Mouse (Mus musculus): ENCODE measurements around the gene Gatd1. TPM values are rescaled to one million over a fixed set of nuclear protein-coding genes. Genes with fewer than 3 reads are reported as not detected.
"Not testable (repeated sequence)": the region's sequence is repeated elsewhere in the genome, so short reads cannot be mapped to it uniquely, and the experiment has no call there.

Gene Gatd1
- total RNA-seq (2022) = 1 to 10 TPM; 6.5 to 9.8 (median 7.8) TPM

DNA sequence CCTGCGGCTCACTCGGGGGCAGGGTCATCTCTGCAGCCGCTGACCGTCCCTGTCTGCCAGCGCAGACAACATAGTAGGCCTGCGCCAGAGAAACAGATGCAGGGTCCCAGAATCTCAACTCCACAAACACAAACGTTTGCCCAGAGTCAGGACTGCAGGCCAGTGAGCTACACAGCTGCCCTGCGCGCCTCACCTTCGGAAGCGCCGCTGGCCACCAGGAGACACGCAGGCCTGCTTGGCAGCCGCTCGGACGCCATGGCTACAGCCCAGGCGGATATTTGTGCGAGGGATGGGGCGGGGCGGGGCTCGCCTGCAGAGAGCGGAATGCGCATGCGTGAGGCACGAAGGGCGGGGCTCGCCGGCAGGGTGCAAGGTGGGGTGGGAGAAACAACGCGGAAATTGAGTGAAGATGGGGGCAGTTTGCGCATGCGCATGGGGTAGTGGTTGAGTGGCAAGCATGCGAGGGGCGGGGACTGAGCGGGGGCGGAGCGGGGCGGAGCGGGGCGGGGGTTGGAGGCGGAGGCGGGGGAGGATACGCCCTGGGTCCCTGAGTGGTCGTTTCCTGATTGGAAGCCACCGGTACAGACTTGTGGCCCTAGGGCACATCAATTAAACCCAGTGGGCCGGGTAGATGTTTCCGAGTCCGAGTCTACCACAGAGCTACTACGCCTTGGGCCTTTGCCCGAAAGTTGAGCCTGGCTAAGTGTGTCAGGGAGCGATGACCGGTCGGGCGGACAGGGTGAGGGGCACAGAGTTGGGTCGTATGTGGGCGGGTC, at the start of gene Gatd1:
TSS of gene Gatd1 (minus strand) at position 328 of the 776 bp plus-strand sequence.
- peak; percentile 95 to 99 for DNase-seq (ENCODE audit: low spot score in 2 of 2)

DNA sequence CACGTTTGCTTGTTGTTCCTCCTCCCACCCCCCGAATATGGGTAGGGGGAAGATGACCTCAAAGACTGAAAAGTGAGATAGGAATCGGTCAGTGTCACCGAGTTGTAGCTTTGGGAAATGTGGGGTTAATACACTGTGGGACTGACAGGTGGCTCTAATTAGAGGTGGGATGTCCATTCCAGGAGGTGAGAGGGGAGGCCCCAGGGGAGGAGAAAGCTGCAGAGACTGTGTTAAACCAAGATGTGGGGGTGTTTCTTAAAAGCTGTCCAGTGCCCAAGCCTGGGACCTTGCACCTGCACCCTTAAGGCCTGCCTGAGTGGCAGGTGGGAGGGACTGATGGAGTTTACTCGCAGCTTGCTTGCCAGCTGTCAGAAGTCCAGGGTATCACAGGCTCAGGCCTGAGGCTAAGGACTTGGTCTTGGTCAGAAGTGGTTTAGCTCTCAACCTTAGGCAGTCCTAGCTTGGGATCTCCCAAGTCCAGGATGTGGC, 48.4 kb upstream of the Gatd1 start:
- no peak for DNase-seq (ENCODE audit: low spot score in 2 of 2)

DNA sequence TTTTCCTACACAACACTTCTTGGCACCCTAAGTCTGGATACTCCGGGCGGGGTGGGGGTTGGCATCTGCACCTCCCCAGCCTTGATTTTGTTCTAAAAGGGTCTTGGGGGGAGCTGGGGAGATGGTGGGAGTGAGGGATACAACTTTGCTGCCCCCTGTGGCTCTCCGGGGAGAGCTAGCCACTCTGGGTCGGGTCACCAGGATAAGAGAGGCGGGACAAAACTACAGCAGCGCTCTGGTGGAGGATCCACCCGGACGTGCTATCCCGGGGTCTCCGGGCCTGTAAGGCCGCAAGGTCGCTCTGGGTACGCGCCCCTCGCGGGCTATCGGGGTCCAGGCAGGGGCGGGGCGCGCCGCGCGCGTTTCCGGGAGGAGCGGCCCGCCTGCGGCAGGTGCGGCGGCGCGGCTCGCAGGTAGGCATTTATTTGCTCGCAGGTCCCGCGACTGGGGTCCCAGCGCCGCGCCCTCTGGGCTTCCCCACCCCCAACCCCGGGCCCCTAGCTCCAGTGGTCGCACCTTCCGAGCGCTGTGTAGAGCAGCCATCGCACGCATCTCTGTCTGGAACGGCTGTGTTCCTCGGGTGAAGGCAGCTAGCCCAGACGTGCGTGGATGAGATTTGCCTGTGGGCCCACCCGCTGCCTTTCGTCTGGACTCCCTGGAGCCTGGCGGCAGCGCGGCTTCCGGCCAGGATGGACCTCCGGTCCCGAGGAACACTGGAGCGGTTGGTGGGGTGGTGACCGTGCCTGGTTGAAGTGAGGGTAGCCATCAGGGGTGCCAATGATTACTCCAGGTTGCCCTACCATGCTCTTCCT, 47.8 kb upstream of the Gatd1 start:
- no peak for DNase-seq (ENCODE audit: low spot score in 2 of 2)

DNA sequence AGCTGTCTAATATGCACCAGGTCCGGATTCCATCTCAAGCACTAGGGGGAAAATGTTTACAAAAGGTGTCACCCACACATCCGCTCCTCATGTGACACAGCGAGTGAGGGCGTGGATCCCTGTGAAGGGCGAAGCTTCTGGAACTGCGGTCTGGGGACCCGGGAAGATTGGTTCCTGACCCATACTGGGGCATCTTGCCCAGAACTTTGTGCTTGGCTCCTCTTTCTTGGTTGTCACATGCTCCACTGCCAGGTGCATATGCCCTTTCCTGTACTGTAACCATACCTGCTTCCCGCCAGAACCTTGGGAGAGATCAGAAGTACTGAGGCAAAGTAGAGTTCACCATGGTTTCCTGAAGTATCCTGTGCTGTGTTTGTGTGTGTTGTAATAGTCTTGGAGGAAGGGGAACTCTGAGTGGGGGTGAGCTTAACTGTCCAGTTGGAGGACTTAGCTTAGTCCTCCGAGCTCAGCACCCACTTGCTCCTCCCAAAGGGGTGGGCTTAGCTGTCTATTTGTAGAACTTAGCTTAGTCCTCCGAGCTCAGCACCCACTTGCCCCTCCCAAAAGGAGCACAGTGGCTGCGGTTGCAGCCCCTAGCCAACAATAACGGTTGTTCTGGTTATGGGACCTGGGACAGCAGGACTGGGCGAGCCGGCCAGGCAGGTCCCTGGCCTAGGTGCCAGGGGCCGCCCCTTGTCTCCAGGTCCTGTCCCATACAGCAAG, 46.6 kb upstream of the Gatd1 start, which contains the start of gene Cracr2b:
TSS of gene Cracr2b (plus strand) at position 704 of the 723 bp plus-strand sequence.
- no peak for DNase-seq (ENCODE audit: low spot score in 2 of 2)

DNA sequence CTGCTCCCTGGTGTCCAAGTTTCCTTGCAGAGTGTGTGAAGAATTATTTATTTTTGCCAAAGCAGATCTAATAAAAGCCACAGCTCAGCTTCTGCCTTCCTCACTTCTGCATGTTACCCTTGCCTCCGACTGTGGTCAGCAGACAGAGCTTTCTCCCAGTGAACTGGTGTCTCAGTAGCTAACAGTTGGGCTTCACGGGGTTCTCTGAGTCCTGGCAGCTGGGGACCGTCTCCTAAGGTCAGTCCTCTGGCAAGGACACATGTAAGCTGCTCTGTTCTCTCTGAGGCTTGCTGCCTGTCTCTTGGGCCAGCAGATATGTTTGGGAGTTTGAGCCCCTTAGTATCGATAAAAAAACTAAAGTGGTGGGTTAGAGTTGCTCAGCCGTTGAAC, 46.1 kb upstream of the Gatd1 start:
- peak in 1 of 2 experiments; percentile 21 for DNase-seq (ENCODE audit: low spot score in 2 of 2)

GRCm38 (mm10) chr7:141459301-141459711, 45.4 kb upstream of the Gatd1 start:
- DNase-seq (ENCODE audit: low spot score in 2 of 2) = peak in 1 of 2 experiments; percentile 33

- DNase-seq (ENCODE audit: low spot score in 2 of 2) = peak in 1 of 2 experiments; percentile 10
Measured at GRCm38 (mm10) chr7:141458661-141459060, 44.7 kb upstream of the Gatd1 start.

DNA sequence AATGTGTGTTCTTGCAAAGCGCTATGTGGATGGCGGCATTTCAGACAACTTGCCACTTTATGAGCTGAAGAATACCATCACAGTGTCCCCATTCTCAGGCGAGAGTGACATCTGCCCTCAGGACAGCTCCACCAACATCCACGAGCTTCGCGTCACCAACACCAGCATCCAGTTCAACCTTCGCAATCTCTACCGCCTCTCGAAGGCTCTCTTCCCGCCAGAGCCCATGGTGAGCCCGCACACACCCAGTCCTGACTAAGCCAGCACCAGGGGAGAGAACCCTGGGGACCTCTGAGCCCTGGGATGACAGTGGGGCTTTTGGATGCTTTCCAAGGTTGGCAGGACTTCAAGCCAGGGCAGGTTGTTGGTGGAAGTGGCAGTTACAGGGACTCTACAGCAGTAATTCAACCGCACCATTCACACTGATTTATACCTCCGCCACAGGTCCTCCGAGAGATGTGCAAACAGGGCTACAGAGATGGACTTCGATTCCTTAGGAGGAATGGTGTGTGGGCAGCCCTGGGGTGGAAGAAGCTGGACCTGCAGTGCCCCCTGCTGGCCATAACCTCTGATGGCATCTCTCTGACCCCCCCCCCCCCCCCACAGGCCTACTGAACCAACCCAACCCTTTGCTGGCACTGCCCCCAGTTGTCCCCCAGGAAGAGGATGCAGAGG, 44.2 kb upstream of the Gatd1 start:
- DNase-seq (ENCODE audit: low spot score in 2 of 2) = peak in 1 of 2 experiments; percentile 51

DNA sequence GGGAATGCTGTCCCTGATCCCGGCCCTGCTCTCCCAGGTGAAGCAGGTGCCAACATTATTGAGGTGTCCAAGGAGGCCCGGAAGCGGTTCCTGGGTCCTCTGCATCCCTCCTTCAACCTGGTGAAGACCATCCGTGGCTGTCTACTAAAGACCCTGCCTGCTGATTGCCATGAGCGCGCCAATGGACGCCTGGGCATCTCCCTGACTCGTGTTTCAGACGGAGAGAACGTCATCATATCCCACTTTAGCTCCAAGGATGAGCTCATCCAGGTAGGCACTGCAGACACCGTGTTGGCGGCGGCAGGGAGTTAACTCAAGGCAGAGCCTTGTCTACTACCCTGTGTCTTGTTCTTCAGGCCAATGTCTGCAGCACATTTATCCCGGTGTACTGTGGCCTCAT, 43.3 kb upstream of the Gatd1 start:
- DNase-seq (ENCODE audit: low spot score in 2 of 2) = peak in 1 of 2 experiments; percentile 10

- DNase-seq (ENCODE audit: low spot score in 2 of 2) = peak in 1 of 2 experiments; percentile 22
Measured at GRCm38 (mm10) chr7:141456739-141457138, 42.8 kb upstream of the Gatd1 start.

DNA sequence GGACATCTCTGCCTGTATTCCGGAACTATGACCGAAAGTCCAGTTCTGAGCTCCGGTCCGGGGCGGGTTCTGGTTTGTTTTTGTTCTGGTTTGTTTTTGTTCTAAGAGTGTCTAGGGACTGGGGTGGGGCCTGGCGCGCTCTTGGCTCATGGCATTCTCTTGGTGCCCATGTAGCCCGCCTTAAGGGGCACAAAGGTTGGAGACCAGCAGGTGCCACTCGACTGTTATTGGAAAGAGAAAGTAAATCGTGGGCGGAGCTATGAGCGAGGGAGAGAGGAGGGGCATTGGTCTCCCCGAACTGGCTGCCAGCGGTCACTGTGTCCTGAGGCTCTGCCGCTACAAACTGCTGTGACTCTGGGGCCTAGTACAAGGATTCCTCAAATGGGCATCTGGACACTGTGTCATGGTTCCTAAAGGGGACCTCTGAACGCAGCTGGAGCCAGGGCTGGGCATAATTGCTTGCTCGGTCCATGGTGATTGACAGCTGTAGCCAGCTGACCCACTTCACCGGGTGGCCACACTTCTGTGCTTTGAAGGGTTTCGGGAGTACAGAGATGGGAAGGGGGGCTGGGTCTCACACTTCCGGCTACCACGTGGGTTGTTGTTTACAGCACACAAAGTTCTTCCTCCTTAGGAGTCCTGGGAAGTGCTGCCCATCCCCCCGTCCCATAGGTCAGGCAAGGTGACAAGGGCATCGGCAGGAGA, 41.8 kb upstream of the Gatd1 start:
- peak; percentile 70 to 80 for DNase-seq (ENCODE audit: low spot score in 2 of 2)

DNA sequence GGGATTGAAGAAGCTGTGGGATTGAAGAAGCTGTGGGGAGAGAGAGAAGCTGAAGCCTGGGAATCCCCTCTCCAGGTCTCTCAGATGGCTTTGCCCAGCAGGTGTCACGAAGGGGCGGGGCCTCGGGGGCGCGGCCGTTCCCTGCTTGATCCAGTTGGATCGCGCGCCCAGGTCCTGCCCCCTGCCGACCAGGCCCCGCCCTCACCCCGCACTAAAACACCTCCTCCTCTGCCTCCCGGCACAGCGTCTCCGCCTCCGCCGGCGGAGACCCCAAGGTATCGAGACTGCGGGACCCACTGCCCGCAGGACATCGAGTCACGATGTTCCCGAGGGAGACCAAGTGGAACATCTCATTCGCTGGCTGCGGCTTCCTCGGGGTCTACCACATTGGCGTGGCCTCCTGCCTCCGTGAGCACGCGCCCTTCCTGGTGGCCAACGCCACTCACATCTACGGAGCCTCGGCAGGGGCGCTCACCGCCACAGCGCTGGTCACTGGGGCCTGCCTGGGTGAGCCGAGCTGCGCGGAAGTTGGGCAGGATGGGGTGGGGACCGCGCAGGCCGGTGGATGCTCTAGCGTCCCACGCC, 41.1 kb upstream of the Gatd1 start, which contains the start of gene Pnpla2:
TSS of gene Pnpla2 (plus strand) at position 232 of the 585 bp plus-strand sequence.
- DNase-seq (ENCODE audit: low spot score in 2 of 2) = peak; percentile 93 to 94

DNA sequence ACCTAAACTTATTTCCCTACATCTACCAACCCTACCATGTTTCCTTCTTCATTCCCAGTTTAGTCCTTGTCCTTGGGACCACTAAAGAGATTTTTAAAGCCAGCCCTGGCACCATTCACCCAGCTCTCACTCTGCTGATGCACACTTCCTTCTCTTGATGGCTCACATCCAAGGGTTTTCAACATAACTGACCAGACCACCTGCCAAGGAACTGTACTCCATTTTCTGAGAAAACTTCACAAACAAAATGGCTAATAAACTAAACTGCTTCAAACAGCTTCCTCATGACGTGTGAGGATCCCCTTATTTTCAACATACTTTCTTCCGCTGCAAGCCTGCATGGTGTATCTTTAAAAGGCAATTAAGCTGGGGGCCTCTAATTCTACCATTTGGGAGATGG, 39.7 kb upstream of the Gatd1 start:
- DNase-seq (ENCODE audit: low spot score in 2 of 2) = no peak

GRCm38 (mm10) chr7:141451928-141452327, 38.0 kb upstream of the Gatd1 start:
- DNase-seq (ENCODE audit: low spot score in 2 of 2) = no peak

GRCm38 (mm10) chr7:141447110-141447991, 33.4 kb upstream of the Gatd1 start, which contains the start of gene Rplp2:
Rplp2 (plus strand) TSS chr7:141447370.
- peak; percentile 88 to 90 for DNase-seq (ENCODE audit: low spot score in 2 of 2)

DNA sequence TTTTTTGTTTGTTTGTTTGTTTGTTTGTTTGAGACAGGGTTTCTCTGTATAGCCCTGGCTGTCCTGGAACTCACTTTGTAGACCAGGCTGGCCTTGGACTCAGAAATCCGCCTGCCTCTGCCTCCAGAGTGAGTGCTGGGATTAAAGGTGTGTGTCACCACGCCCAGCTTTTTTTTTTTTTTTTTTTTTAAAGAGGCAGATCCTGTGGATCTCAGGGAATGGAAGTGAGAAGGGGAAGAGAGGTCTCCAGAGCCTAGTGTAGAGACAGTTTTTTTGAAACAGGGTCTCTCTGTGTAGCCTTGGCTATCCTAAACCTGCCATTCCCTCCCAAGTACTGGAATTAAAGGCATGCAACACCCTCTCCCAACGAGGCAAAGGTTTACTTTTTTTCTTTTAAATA, 32.4 kb upstream of the Gatd1 start:
- DNase-seq (ENCODE audit: low spot score in 2 of 2) = not testable (repeated sequence)

DNA sequence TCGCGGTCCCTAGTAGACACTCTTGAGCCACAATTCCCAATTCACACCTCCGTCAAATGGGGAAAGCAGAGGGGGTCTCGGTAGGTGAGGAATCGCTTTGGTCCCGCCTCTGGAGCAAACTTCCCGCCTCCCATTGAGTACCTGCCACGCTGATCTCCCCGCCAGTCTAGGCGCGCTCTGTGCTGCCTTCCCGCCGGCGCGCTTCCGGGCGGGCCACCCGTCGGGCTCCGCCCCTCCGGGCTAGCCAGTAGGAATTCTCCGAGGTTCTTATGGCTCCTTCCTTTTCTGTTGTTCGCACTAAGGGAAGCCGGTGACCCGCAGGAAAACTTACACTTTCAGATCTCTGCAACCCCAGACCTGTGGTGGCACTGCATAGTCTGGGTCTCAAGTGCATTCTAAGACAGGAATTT, 29.9 kb upstream of the Gatd1 start, which contains the start of gene Pidd1:
TSS of gene Pidd1 (minus strand) at position 198 of the 410 bp plus-strand sequence.
- DNase-seq (ENCODE audit: low spot score in 2 of 2) = no peak

GRCm38 (mm10) chr7:141443081-141443821, 29.3 kb upstream of the Gatd1 start:
- DNase-seq (ENCODE audit: low spot score in 2 of 2) = no peak
